Mouse (Mus musculus): Measurements from ENCODE around the gene Rhd.
"Not testable (repeated sequence)": the region's sequence is repeated elsewhere in the genome, so short reads cannot be mapped to it uniquely, and the experiment has no call there.

The Rhd gene

DNA sequence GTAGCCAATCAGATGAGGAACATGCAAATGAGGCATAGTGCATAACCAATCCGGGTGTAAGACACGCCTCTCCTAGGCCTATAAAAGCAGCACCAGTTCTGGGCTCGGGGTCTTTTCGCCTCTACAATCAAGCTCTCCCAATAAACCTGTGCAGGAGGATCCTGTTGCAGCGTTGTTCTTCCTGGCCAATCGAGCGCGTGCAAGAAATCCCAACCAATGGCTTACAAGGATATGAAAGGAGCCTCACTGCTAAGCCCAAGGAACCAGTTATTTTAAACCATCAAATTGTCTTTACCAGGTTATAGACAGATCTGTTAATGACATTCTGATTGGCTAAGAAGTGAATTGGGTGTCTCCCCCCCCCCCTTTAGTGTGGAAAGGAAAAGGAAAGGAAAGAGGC is 47.1 kb downstream of the Rhd start:
- not testable (repeated sequence) for DNase-seq (ENCODE audit: low spot score)

DNA sequence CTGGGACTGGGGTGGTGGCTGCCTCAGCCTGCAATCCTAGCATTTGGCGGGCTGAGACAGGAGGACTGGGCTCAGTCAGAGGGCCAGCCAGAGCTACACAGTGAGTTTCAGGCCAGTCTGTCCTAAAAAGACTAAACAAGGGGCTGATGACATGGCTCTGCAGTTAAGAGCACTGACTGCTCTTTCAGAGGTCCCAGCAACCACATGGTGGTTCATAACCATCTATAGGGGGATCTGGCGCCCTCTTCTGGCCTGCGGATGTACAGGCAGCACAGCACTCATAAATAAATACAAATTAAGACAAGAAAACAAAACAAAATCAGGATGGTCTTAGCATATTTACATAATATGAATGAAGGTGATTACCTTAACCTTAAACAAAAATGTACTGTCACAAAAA is 49.1 kb downstream of the Rhd start:
- DNase-seq (ENCODE audit: low spot score) = peak; percentile 84

DNA sequence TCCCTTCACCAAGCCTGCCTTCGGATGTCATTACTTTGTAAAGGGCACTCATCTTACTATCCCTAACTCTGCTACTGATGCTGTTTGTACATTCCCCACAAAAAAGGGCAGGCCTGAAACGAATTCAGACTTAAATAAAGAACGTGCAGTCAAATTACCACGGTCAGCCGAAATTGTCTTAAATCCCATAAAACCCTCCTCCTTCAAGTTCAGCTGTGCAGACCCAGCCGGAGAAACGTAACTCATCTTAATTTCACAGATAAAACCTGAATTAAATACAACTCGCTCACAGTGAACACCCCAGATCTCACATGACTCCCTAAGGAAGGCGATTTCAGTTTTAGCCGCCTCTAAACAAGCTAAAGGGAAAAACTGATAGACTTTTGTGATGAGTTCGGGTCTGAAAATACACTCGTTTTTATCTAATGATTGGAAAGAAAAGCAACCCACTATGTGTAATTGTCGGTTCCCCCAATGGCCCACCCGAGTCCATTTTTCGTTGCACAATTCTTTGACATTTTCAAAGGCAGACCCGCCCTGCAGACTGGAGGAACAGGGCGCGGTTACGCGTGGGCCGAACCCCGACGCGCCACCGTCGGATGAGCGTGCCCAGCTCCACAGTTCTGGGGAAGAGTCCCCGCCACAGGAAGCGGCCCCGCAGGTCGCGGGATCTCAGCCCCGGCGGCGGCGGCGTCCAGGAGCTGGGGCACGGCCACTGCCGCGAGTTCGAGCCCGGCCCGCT is 50.0 kb downstream of the Rhd start:
- DNase-seq (ENCODE audit: low spot score) = peak; percentile 30

DNA sequence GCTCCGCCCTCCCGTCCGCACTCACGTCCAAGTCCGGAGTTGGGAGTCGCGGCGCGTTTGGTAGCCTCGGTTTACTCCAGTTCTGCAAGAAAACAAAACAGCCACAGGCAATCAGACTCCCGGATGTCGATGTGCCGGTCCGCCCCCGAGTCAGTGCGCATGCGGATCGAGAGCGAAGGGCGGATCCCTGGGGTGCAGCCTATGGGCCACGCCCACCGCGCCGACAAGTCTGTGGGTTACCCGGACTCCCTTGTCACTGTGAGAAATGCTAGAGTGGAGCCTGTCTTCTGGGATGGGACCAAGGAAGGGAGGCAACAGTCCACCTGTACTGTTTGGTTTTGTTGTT is 50.5 kb downstream of the Rhd start, which contains the start of gene Tmem50a:
Gene Tmem50a (minus strand): TSS at position 161 of the 346 bp plus-strand sequence.
- DNase-seq (ENCODE audit: low spot score) = peak; percentile 95

DNA sequence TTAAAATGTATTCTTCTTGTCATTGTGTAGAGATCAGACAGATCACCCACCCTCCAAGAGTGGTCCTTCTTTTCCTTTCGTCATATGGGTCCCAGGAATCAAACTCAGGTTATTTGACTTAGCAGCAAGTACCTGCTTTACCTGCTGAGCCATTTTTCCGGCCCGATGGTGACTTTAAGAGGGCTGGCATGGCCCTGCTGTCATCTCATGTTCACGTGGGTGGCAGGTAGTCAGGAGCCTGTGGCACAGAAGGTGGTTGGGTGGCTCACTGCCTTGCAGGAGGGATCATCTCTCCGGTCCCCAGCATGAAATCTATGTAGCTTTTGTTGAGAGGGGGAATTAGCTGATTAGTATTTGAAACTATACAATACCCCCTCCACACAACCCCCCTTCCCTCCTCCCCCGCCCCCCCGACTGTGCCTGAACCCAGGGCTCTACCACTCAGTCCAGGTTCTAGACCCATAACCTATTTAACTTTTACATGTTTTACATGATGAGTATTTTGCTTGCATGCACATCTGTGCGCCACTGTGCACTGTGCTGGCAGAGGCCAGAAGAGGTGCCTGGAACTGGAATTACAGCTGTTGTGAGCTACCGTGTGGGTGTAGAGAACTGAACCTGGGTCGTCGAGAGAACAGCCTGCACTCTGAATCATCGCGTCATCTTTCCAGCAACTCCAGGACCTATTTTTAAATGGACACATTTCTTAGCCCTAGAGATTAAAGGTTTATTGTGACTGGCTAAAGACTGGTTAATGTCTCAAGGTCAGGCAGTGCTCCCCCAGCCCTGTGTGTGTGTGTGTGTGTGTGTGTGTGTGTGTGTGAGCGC is 51.1 kb downstream of the Rhd start:
- no peak for DNase-seq (ENCODE audit: low spot score)

DNA sequence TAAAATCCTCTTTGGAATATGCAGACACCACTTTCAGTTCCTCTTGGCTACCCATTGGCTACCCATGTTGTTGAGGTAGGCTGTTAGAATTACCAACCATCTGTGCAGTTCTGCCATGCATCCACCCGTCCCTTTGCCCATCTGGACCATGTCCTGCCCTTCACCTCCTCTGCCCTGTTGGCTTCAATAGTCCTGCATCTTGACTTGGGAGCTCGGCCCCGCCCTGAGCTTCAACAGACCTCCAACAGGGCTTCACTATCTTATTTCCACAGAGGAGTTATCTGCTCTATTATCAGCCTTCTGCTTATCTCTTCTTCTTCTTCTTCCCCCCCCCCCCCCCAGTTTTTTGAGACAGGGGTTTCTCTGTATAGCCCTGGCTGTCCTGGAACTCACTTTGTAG is 52.9 kb downstream of the Rhd start:
- no peak for DNase-seq (ENCODE audit: low spot score)

DNA sequence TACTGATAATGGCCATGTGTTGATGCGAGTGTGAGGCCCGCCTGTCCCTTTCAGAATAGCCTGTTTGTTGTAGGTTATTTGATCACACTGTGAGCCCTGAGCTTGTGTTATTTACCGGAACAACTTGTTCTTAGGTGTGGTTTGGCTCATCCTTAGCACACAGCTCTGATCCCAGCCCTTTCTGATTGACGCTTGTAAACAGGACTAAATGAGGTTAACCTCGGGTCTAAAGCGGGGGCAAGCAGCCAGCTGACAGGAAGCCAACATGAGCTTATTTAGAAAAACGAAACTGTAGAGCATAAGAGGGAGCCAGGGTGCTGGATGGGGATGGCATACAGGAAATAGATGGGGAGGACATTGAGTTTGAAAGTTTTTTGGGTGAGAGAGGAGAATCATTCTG is 54.0 kb downstream of the Rhd start:
- DNase-seq (ENCODE audit: low spot score) = no peak

DNA sequence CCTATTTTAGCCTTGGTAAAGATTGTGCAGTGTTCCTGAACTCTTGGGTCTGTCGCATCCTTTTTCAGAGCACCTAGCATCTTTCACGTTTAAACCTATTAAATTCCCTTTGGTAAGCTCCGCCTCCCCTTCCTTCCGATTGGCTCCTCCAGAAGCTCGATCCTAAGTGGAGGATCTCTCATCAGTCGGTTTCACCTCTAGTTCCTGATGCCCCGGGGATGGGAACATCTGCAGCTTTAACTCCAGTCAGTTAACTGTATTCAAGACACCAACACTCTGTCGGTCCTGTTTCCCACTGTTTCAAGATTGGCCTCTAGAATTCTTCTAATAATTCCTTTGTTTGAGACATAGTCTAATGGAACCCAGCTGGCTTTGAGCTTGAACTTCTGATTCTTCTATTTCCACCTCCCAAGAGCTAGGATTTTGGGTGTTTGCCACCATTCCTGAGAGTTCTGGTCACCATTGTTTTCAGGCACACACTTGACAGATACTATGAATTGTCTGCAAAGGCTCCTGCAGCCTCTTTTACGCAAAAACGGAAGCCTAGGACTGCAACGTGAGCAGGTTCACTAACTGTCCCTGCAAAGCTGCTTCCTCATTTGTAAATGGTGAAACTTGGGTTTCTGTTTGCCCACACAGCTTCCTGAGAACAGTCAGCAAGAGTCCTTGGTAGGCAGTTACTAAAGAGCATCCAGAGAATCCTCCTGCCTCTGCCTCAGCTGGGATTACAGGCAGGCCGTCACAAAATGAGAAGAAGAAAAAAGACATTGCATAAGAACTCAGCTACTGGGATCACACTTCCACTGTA is 55.6 kb downstream of the Rhd start:
- DNase-seq (ENCODE audit: low spot score) = no peak

DNA sequence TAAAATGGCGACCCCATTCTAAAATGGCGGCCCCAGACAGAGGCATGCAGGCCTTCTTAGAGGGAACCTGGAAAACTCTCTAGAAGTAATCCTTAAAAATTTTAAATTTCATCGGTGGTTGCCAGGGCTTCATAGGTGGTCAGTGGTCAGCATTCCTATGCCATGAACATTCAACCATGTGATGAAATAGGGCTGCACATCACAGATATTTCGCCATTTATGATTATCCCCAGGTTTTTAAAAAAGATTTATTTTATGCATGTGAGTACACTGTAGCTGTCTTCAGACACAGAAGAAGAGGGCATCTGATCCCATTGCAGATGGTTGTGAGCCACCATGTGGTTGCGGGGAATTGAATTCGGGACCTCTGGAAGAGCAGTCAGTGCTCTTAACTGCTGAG is 56.3 kb downstream of the Rhd start:
- DNase-seq (ENCODE audit: low spot score) = no peak

DNA sequence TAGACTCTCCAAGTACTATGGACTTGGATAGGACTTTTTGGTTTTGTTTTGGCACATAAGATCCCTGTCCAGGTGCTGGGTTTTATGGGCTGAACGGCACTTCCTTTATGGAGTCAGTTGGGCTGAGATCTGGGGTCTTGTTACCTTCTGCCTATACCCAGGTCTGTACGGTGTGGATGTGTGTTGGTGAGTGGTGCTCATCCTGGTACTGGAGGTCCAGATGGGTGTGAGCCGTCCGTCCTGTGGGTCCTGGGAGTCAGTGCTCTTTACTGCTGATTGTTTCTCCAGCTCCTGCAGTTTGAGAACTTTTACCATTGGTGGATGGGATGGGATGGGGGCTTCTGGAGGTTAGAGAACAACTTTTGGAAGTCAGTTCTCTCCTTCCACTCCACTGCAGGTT is 57.4 kb downstream of the Rhd start:
- no peak for DNase-seq (ENCODE audit: low spot score)

DNA sequence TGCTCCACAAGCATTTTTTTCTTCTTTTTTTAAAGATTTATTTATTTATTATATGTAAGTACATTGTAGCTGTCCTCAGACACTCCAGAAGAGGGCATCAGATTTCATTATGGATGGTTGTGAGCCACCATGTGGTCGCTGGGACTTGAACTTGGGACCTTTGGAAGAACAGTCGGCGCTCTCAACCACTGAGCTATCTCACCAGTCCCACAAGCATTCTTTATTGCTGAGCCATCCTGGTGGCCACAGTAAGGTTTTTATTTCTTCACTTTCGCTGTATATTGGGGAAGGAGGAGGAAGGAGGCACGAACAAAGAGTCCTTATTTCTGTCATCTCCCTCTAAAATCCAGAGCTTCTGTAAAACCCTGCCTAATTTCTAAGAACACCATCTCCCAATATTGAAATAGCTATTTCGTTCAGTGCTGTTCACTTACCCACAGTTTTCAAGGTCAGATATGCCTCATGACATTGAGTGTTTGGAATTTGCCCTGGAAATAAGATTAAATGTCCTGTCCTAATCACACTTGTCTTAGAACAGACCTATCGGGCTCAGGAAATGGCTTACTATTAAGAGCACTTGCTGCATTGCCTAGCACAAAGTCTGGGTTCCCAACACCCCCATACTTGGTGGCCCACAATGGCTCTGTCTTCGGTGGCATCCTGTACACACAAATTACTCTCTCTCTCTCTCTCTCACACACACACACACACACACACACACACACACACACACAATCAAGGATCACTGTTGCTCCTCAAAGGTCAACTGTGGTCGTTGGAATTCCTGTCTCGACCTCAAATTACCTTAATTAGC is 58.0 kb downstream of the Rhd start:
- no peak for DNase-seq (ENCODE audit: low spot score)

DNA sequence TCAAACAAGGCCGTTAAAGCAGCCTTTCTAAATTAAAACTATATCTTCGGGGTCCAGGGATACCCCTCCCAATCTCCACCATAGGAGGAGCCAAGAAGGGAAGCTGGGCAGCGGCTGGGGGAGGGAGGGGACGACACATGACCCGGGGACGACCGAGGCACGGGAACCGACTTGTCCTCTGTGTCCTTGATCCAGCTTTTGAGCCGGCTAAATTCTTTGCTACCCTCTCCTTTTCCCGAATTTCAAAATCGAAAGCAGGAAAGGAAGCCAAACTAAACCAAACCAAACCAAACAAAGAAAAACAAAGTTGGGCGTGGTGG is 58.5 kb downstream of the Rhd start:
- peak; percentile 85 for DNase-seq (ENCODE audit: low spot score)

DNA sequence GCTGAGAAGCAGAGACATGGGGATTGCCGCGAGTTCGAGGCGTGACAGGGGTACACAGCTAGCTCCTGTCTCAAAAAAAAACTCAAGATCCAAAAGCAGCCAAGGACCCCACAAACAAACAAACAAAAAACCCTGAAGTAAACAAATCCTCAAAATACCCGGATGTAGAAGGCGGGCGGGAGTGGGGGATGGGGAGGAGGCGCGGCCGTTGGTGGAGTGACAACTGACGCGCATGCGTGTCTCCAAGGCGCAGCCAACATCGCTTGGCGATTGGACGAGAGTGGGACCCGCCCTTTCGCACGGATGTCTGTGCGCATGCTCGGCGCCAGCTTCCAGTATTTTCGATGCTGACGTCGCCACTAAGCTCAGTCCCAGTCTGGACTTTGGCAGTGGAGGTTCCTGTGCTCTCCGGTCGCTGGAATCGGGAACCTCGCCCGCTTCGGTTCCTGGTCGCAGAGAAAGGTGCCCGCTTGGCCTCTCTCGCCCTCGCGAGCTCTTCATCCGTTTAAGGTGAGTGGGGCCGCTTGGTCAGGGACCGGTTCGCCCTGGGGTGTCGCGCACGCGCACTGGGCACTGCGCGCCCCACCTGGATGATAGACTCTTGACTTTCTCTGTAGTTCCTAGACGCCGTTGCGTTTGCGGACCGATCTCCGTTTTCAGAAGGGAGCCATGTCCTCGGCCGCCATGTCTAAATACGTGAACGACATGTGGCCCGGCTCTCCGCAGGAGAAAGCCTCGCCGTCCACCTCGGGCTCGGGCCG is 59.1 kb downstream of the Rhd start, which contains the start of gene Rsrp1:
Gene Rsrp1 (plus strand): TSS at position 335 of the 761 bp plus-strand sequence.
- peak; percentile 99 for DNase-seq (ENCODE audit: low spot score)

DNA sequence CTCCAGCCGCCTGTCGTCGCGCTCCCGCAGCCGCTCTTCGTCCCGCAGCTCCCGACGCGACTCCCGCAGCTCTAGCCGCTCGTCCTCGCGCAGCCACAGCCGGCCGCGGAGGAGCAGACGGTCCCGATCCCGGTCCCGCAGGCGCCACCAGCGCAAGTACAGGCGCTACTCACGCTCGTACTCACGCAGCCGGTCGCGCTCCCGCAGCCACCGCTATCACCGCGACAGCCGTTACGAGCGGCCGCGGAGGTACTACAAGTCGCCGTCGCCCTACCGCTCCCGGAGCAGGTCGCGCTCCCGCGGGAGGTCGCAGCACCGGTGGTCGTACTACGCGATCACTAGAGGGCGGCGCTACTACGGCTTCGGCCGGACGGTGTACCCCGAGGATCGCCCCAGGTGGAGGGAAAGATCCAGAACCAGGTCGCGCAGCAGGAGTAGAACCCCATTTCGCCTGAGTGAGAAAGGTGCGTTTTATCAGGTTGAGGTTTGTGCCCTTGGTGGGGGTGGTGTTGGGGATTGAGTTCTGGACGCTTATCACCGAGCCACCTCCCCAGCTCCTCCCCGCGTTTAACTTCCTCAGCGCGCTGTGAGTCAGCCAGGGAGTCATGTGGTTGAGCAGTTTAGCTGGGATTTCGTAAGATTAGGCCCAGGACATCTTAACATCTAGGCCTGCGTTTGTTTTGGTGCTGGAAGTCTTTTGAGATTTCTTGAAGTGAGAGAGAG is 59.8 kb downstream of the Rhd start:
- DNase-seq (ENCODE audit: low spot score) = peak; percentile 65

DNA sequence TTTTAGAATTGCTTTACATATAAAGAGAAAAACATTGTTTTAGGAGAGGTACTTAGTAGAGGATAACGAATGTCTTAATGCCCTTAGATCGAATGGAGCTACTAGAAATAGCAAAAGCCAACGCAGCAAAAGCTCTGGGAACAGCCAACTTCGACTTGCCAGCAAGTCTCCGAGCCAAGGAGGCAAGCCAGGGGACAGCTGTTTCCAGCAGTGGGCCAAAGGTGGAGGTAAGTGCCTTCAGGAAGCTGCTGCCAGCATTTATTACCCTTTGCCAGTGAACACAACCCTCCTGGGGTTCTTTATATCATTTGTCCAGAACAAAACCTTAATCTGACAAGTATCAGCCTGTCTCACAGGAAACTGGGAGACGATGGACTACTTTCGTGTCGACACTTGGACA is 60.9 kb downstream of the Rhd start:
- no peak for DNase-seq (ENCODE audit: low spot score)

DNA sequence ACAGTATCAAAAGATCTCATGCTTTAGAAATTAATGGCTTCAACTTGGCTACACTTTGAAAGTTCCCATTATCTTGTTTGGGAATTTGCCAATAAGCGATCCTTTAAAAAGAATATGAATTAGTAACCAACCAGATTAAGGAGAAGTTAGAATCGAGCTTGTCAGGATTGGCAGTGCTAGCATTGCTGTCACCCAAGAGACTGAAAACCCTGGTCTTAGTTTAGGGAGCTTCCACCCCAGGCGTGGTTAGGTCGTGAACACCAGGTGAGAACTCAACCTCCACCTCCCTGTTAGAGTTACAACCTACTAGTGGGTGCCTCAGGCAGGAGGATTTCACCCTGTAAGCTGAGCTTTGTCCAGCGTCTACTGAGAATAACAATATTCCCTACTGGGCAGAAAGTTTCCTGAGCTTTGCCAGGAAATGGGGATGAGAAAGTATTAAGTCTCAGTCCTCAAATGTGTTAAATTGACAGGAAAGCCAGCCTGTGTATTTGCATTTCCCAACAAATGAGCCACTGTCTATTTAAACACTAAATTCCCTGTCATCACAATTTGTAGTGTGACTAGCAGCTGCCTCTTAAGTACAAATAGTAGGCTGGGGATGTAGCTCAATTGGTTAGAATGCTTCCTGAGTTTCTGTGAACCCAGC is 63.6 kb downstream of the Rhd start:
- DNase-seq (ENCODE audit: low spot score) = no peak

DNA sequence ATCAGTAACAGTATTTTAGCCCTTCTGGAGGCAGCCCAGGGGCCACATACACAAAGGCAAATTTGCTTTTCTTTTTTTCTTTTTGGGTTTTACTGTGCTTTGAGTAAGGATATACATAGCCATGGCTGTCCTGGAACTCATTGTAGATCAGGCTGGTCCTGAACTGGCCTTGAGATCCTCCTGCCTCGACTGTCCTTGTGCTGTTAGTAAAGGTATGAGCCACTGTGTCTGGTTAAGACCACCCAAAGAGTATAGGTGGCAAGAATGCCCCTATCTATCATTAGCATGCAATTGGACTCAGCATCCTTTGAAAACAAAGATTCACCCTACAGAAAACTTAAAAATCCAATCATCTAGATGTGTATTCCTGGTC is 64.1 kb downstream of the Rhd start:
- no peak for DNase-seq (ENCODE audit: low spot score)

DNA sequence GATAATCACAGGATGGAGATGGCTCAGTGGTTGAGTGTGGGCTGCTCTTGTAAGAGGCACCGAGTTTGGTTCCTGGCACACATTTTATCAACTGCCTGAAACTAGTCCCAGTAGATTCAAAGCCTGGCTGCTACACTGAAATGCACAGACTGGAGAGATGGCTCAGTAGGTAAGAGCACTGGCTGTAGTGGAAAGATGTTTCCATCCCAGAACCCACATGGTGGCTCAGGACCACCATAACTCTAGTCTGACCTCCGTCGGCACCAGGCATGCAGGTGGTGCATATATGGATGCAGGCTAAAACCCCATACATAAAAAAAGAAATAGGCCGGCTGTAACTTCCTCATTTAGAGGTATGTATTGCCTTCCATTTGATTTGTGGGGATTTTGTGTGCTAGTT is 65.2 kb downstream of the Rhd start:
- DNase-seq (ENCODE audit: low spot score) = no peak

DNA sequence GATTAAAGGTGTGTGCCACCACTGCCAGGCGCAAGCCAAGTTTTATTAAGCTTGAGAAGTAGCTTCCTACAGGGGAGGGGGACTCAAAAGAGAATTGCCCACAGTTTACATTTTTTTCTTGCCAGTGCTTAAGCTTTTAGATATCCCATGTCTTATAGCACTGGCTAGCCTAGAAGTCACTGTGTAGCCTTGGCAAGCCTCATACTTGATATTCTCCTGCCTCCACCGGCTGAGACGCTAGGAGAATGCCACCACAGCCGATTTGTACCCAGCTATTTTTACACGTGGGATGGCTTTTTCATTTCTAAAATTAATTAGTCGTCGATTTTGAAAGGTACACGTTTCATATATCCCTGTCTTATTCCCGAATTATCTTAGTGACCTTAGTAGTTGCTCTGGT is 65.9 kb downstream of the Rhd start:
- DNase-seq (ENCODE audit: low spot score) = no peak

Measured in embryo, embryonic 10.5 days (tissue).